Mouse (Mus musculus): ENCODE measurements at regions not wholly inside any gene's neighbourhood (a gene's known extent, or its start where the extent isn't known, plus 50 kb on each side); places are given as distances from the start of the nearest gene placed in this dataset.

DNA sequence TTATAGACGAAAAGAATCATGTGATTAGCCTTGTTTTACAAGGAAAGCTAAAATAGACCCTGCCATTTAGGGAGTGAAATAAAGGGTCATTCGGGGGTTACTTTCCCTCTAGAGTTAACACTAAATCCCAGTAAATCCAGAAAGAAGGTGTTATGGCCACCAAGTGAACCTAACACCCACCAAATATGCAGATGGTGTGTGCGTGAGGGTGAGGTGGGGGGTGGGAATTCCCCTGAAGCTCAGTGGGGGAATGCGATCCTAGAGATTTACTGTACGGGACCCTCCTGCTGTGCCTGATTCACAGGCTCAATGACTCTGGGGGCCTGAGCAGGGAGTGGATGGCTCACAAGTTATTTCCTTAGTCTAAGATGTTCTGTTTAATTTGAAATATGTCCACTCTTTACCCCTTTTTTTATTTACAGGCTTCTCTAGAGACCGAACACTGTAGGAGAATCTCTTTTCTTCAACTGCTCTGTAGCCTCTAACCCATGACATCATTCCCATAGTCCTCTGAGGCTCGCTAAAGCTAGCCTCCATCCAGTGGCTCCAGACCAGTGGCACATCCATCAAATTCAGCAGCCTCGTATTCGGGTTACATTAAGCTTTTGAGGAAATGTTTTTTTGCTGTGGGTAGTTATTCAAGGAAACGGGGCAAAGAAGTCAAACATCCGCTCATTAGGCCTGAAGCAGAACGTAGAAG, 265.0 kb downstream of the C1d start:
- H3K4me1 ChIP-seq (ENCODE audit: control insufficient read depth, insufficient read depth, low read length) = no peaks in the 10 kb centered on the region
- TF ChIP-seq CTCF (IDR thresholded peaks at IDR 0.05; ENCODE audit: low read depth, low read length) (no peak), POLR2A (IDR thresholded peaks at IDR 0.05; ENCODE audit: borderline replicate concordance, low read depth, low read length) (no peak)
- no peak overlapping the region for H3K27ac ChIP-seq (ENCODE audit: insufficient read depth, low read depth, low read length)
- H3K4me3 ChIP-seq (ENCODE audit: insufficient read depth, low read length) = no peak overlapping the region

DNA sequence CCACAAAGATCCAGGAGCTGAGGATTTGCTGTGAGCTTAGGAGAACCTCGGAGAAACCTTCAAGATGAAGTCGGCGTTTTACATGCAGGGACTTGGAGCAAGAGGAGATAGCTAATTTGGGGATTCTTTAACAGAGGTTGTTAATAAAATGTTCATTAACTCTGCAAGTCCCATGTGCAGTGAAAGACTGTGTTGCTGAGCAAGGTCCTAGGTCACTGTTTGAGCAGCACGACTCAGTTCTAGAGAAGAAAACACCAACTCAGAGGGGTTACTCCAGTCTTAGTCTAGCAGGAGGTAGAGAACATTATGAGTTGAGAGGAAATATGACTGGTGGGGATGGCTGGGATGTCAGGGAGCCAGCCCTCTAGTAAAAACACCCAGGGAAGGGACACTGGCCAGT, 265.9 kb downstream of the C1d start:
- Histone ChIP-seq H3K4me3 (ENCODE audit: insufficient read depth, low read length) (no peak overlapping the region), H3K27ac (ENCODE audit: insufficient read depth, low read depth, low read length) (no peak overlapping the region), H3K4me1 (ENCODE audit: control insufficient read depth, insufficient read depth, low read length) (peaks cover 2% of the 10 kb centered on the region; the same call in 1 of the 2 replicates)
- TF ChIP-seq POLR2A (IDR thresholded peaks at IDR 0.05; ENCODE audit: borderline replicate concordance, low read depth, low read length) = no peak
- TF ChIP-seq CTCF (IDR thresholded peaks at IDR 0.05; ENCODE audit: low read depth, low read length) = no peak

DNA sequence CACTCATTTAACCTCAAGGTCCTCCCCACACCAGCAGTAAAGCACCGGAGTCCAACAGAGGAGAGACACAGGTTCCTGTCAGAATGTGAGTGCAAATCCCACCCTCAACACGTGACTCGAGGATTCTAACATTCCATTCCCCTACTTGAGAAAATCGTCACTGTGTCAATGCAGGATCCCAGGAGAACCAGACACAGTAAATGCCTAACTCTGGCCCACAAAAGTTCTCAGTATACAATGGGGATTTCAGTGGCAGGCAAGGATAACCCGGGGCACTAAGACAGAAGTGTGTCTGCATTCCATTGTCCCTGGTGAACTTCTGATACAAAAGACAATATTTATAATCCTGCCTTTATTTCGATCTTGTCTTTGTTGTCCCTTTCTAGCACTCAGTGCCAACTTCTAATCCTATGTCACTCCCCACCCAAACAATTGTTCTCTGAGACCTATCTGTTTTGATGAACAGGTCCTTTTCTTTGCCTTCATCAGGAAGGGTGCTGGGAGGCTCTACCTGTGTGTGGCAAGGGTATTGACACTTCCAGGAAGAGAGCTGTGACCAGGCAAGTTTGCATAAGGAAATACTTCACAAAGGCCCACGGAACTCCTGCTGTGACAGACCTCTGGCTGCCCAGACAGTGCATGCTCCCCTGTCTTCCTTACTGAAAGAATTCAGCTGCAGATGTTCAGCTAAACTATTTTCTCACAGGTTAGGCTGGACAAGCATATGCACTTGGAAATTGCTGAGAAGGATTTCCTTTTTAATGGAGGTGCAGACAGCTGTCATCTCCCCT, 267.8 kb downstream of the C1d start:
- H3K4me1 ChIP-seq (ENCODE audit: control insufficient read depth, insufficient read depth, low read length) = peaks cover 6% of the 10 kb centered on the region; the same call in 1 of the 2 replicates
- TF ChIP-seq POLR2A (IDR thresholded peaks at IDR 0.05; ENCODE audit: borderline replicate concordance, low read depth, low read length) (no peak), CTCF (IDR thresholded peaks at IDR 0.05; ENCODE audit: low read depth, low read length) (no peak)
- no peak overlapping the region for H3K4me3 ChIP-seq (ENCODE audit: insufficient read depth, low read length)
- no peak overlapping the region for H3K27ac ChIP-seq (ENCODE audit: insufficient read depth, low read depth, low read length)

DNA sequence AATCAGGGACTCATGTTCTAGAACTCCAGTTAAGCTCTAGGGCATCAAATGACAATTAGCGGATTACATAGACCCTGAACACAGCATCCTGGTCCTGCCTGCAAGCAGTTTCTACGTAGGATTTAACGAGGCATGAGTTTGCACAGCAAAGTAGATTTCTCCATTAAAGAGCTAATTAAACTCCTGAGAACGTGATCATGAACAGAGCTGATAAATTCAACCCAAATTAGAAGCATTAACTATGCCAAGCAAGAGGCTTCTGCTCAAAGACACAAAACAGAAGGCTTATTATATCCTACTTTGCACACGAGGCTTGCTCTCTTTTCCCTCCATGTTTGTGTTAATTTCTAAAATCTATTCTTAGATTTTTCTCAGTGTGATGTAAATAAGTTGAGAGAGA, 269.1 kb downstream of the C1d start:
- Histone ChIP-seq H3K27ac (ENCODE audit: insufficient read depth, low read depth, low read length) (no peak overlapping the region), H3K4me1 (ENCODE audit: control insufficient read depth, insufficient read depth, low read length) (peaks cover 6% of the 10 kb centered on the region; the same call in 1 of the 2 replicates), H3K4me3 (ENCODE audit: insufficient read depth, low read length) (no peak overlapping the region)
- TF ChIP-seq POLR2A (IDR thresholded peaks at IDR 0.05; ENCODE audit: borderline replicate concordance, low read depth, low read length) (no peak), CTCF (IDR thresholded peaks at IDR 0.05; ENCODE audit: low read depth, low read length) (no peak)

DNA sequence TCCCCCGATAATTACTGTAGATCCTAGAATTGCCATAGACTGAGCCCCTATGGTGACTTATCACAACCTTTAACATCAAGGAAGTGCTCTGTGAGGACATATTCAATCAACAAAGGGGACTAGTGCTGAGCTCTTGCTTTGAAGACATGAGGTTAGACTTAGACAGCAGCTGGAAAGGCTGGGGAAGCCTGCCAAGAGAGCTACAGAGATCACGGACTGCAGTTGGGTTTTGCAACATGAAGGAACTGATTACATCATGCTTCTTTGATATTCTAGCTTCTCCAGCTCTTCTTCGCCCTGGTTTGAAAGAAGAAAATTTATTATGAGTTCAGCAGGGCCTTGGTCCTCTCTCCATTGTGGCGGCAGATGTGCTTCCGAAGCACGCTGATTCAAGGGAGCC, 271.2 kb downstream of the C1d start:
- H3K4me1 ChIP-seq (ENCODE audit: control insufficient read depth, insufficient read depth, low read length) = peaks cover 6% of the 10 kb centered on the region; the same call in 1 of the 2 replicates
- no peak overlapping the region for H3K4me3 ChIP-seq (ENCODE audit: insufficient read depth, low read length)
- H3K27ac ChIP-seq (ENCODE audit: insufficient read depth, low read depth, low read length) = no peak overlapping the region
- TF ChIP-seq POLR2A (IDR thresholded peaks at IDR 0.05; ENCODE audit: borderline replicate concordance, low read depth, low read length) = no peak
- TF ChIP-seq CTCF (IDR thresholded peaks at IDR 0.05; ENCODE audit: low read depth, low read length) = no peak

DNA sequence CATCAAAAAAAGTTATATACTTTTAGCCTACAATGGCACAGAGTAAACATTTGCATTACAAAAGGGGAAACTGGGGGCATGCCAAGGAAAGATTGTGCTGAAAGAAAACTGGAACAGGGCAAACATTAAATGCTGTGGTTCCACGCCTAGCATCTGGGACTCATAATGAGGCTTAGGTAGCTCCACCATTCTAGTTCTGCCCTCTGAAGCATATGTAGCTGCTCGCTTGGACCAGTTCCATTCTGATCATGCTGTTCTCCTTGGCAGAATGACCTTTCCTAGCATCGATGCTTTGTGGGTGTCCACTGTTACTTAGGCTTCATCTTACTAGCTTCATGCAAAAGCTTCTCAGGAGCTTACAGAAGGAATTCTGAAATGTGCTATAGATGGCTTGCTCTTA, 276.3 kb downstream of the C1d start:
- Histone ChIP-seq H3K27ac (ENCODE audit: insufficient read depth, low read depth, low read length) (no peak overlapping the region), H3K4me3 (ENCODE audit: insufficient read depth, low read length) (no peak overlapping the region), H3K4me1 (ENCODE audit: control insufficient read depth, insufficient read depth, low read length) (peaks cover 10% of the 10 kb centered on the region)
- TF ChIP-seq CTCF (IDR thresholded peaks at IDR 0.05; ENCODE audit: low read depth, low read length) = no peak
- TF ChIP-seq POLR2A (IDR thresholded peaks at IDR 0.05; ENCODE audit: borderline replicate concordance, low read depth, low read length) = no peak

DNA sequence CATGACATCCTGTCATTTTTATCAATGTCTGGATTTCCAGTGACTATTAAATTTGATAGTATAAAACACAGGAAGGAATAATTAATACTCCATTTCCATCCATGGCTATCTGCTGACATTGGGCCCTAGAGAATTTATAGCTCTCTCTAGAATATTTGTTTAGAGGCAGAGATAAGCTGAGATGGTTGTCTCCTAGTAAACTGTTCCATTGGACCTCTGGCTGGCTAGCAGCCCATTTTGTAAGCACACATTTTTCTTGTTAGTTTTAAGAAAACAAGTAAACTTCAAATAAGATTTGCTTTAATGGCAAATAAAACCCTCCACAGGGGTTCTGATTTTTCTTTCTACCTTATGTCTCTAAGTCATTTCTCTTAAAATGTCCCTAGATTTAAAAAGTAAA, 288.9 kb downstream of the C1d start:
- Histone ChIP-seq H3K4me1 (ENCODE audit: control insufficient read depth, insufficient read depth, low read length) (no peaks in the 10 kb centered on the region), H3K27ac (ENCODE audit: insufficient read depth, low read depth, low read length) (no peak overlapping the region), H3K4me3 (ENCODE audit: insufficient read depth, low read length) (no peak overlapping the region)
- TF ChIP-seq POLR2A (IDR thresholded peaks at IDR 0.05; ENCODE audit: borderline replicate concordance, low read depth, low read length) (no peak), CTCF (IDR thresholded peaks at IDR 0.05; ENCODE audit: low read depth, low read length) (no peak)

DNA sequence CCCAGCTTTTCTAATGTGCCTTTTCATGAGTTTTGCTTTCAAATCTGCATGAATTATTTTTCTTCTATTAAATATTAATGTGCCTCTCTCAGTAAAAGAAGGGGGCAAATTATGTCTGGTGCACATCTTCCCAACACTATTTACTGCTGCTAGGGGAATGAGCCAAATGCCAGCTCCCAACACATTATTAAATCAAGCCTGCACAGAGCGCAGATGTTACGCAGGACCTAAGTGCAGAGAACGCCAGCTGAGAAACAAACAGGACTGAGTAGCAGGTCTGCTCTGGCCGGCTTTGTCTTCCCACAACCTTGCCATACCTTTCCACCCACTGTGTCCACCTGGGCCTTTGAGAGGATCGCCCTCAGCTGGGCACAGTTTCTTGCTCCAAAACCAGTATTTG, 291.8 kb downstream of the C1d start:
- TF ChIP-seq CTCF (IDR thresholded peaks at IDR 0.05; ENCODE audit: low read depth, low read length) (no peak), POLR2A (IDR thresholded peaks at IDR 0.05; ENCODE audit: borderline replicate concordance, low read depth, low read length) (no peak)
- no peaks in the 10 kb centered on the region for H3K4me1 ChIP-seq (ENCODE audit: control insufficient read depth, insufficient read depth, low read length)
- no peak overlapping the region for H3K27ac ChIP-seq (ENCODE audit: insufficient read depth, low read depth, low read length)
- no peak overlapping the region for H3K4me3 ChIP-seq (ENCODE audit: insufficient read depth, low read length)

DNA sequence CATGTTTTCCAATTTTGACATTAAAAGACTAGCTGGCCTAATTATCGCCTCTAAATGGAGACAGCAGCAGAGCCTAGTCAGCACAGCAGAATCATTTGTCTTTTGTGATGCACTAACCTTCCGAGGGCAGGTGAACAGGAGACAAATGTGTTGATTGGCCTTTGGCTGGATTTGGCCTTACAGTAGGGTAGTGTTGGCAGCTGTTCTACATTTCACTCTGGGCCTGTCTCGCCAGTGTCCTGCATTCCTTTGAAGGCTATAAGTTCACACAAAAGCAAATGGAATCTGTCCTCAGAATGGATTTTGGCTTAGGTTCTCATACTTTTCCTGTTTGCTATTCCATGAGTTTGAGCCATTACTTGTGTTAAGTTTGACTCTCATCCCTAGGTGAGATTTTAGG, 297.9 kb downstream of the C1d start:
- H3K27ac ChIP-seq (ENCODE audit: insufficient read depth, low read depth, low read length) = no peak overlapping the region

DNA sequence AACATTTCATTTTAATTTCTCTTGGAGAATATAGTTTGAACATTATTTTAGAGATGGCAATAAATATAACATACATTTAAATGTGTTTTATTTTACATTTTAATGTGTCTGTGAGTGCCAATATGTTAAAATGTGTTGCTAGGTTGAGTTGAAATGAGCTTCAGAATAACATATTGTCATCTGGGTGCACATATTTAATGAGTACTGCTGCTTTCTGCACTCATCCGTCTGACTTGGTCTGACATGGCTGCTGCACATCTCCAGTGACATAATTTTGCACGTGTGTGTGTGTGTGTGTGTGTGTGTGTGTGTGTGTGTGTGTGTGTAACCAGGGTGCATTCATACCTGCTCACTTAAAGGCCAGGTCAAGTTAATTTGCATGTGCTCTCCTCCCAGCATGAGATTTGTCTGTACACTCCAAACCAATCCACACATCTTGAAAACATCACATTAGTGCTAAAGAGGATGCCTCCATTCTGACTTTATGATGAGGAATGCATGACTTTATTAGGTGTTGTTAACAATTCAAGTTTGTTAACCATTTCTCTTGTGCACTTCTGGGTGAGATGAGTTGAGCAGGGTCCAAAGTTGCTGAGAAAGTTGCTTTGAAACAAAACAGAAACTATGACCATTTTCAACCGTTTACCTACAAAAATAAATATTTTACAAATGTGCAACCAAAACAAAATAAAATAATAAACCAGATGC, 334.6 kb downstream of the C1d start:
- Histone ChIP-seq H3K4me1 (ENCODE audit: control insufficient read depth, insufficient read depth, low read length) (no peaks in the 10 kb centered on the region), H3K4me3 (ENCODE audit: insufficient read depth, low read length) (no peak overlapping the region), H3K27ac (ENCODE audit: insufficient read depth, low read depth, low read length) (no peak overlapping the region)
- no peak for TF ChIP-seq CTCF (IDR thresholded peaks at IDR 0.05; ENCODE audit: low read depth, low read length)
- no peak for TF ChIP-seq POLR2A (IDR thresholded peaks at IDR 0.05; ENCODE audit: borderline replicate concordance, low read depth, low read length)

More for the DNA sequence above, 297.9 kb downstream of the C1d start:
- H3K4me3 ChIP-seq (ENCODE audit: insufficient read depth, low read length) = no peak overlapping the region
- TF ChIP-seq CTCF (IDR thresholded peaks at IDR 0.05; ENCODE audit: low read depth, low read length) = no peak
- no peaks in the 10 kb centered on the region for H3K4me1 ChIP-seq (ENCODE audit: control insufficient read depth, insufficient read depth, low read length)

Data from bone marrow macrophage, adult 2 months (primary cell).